In genomic region chr9:77754728-77755402, GRCm38 (mm10) we compare ENCODE assay signal across 8 mouse cellular contexts. TPM values are rescaled to one million over a fixed set of nuclear protein-coding genes. Genes with fewer than 3 reads are reported as not detected.
DNase-seq lines count a peak whose midpoint lies in the region; ATAC-seq and TF ChIP-seq lines count a peak whose summit lies in the region.

No protein-coding gene starts in this region.

- H3K9ac ChIP-seq in forebrain, embryonic 15.5 days (replicated peaks) = peak overlapping the region; percentile 65
- H3K9ac ChIP-seq in hindbrain, embryonic 14.5 days = peak overlapping the region; percentile 86
- H3K9ac ChIP-seq in limb, embryonic 13.5 days = peak overlapping the region; percentile 82
- H3K9ac ChIP-seq in midbrain, embryonic 12.5 days (replicated peaks) = peak overlapping the region; percentile 83
- peak overlapping the region; percentile 74 for H3K9ac ChIP-seq in stomach, embryonic 15.5 days

- H3K4me2 ChIP-seq in forebrain, embryonic 15.5 days (replicated peaks) = peak overlapping the region; percentile 75
- peak overlapping the region; percentile 62 for H3K4me2 ChIP-seq in hindbrain, embryonic 14.5 days (replicated peaks)
- peak overlapping the region; percentile 83 for H3K4me2 ChIP-seq in limb, embryonic 13.5 days (replicated peaks)
- H3K4me2 ChIP-seq in midbrain, embryonic 12.5 days (replicated peaks) = peak overlapping the region; percentile 75
- peak overlapping the region; percentile 80 for H3K4me2 ChIP-seq in stomach, embryonic 15.5 days

- under 1% methylated on average over 54 of the region's 57 CpGs for WGBS in cerebellum, adult 2 months
- WGBS in forebrain, embryonic 15.5 days = under 1% methylated on average over 44 of the region's 57 CpGs
- WGBS in hindbrain, embryonic 14.5 days = 0% methylated on average over 55 of the region's 57 CpGs
- under 1% methylated on average over 57 of the region's 57 CpGs for WGBS in limb, embryonic 13.5 days
- WGBS in midbrain, embryonic 12.5 days = under 1% methylated on average over 55 of the region's 57 CpGs
- under 1% methylated on average over 53 of the region's 57 CpGs for WGBS in stomach, embryonic 15.5 days

- H3K27me3 ChIP-seq in cerebellum, adult 2 months (ENCODE audit: control insufficient read depth, insufficient read depth, low read length) = no peaks in the 10 kb centered on the region
- no peaks in the 10 kb centered on the region for H3K27me3 ChIP-seq in forebrain, embryonic 15.5 days
- H3K27me3 ChIP-seq in hindbrain, embryonic 14.5 days (ENCODE audit: control insufficient read depth, insufficient read depth, low read length) = no peaks in the 10 kb centered on the region
- no peaks in the 10 kb centered on the region for H3K27me3 ChIP-seq in limb, embryonic 13.5 days
- peaks cover 9% of the 10 kb centered on the region for H3K27me3 ChIP-seq in midbrain, embryonic 12.5 days
- H3K27me3 ChIP-seq in stomach, embryonic 15.5 days (replicated peaks) = no peaks in the 10 kb centered on the region

- peak; percentile 64 for ATAC-seq in forebrain, embryonic 15.5 days (replicated peaks)
- ATAC-seq in hindbrain, embryonic 14.5 days (ENCODE audit: low FRiP score) = peak; percentile 81
- peak; percentile 79 for ATAC-seq in limb, embryonic 13.5 days (ENCODE audit: low FRiP score, low read depth)
- peak; percentile 81 for ATAC-seq in midbrain, embryonic 12.5 days (ENCODE audit: low FRiP score, low read depth)
- ATAC-seq in stomach, embryonic 15.5 days (ENCODE audit: insufficient read depth, low FRiP score, low read depth) = peak; percentile 74

- peak; percentile 57 to 63 for DNase-seq in urinary bladder, adult 18-20 months (ENCODE audit: low spot score in 2 of 2)
- no peak for DNase-seq in urinary bladder, postnatal 10 days (ENCODE audit: low spot score)
- peak; percentile 79 to 84 for DNase-seq in cerebellum, adult 2 months
- DNase-seq in hindbrain, embryonic 14.5 days (ENCODE audit: low spot score) = no peak

- no peaks in the 10 kb centered on the region for H3K36me3 ChIP-seq in forebrain, embryonic 15.5 days
- H3K36me3 ChIP-seq in hindbrain, embryonic 14.5 days (replicated peaks; ENCODE audit: control insufficient read depth, insufficient read depth) = no peaks in the 10 kb centered on the region
- H3K36me3 ChIP-seq in limb, embryonic 13.5 days = no peaks in the 10 kb centered on the region
- H3K36me3 ChIP-seq in midbrain, embryonic 12.5 days = no peaks in the 10 kb centered on the region
- no peaks in the 10 kb centered on the region for H3K36me3 ChIP-seq in stomach, embryonic 15.5 days

- peaks cover 5% of the 10 kb centered on the region; the same call in 1 of the 2 replicates for H3K4me1 ChIP-seq in cerebellum, adult 2 months (ENCODE audit: control insufficient read depth, insufficient read depth, low read length)
- peaks cover 29% of the 10 kb centered on the region for H3K4me1 ChIP-seq in forebrain, embryonic 15.5 days
- peaks cover 14% of the 10 kb centered on the region for H3K4me1 ChIP-seq in hindbrain, embryonic 14.5 days (replicated peaks; ENCODE audit: control insufficient read depth, insufficient read depth, low read length)
- peaks cover 34% of the 10 kb centered on the region for H3K4me1 ChIP-seq in limb, embryonic 13.5 days
- peaks cover 19% of the 10 kb centered on the region for H3K4me1 ChIP-seq in midbrain, embryonic 12.5 days
- H3K4me1 ChIP-seq in stomach, embryonic 15.5 days = peaks cover 13% of the 10 kb centered on the region; the same call in 1 of the 2 replicates

- peak overlapping the region; percentile 60 for H3K27ac ChIP-seq in cerebellum, adult 2 months (ENCODE audit: insufficient read depth, low read length)
- H3K27ac ChIP-seq in forebrain, embryonic 15.5 days (replicated peaks) = peak overlapping the region; percentile 86
- peak overlapping the region; percentile 87 for H3K27ac ChIP-seq in hindbrain, embryonic 14.5 days
- H3K27ac ChIP-seq in limb, embryonic 13.5 days = peak overlapping the region; percentile 63; the same call in 1 of the 2 replicates
- peak overlapping the region; percentile 87 for H3K27ac ChIP-seq in midbrain, embryonic 12.5 days (replicated peaks)
- peak overlapping the region; percentile 81 for H3K27ac ChIP-seq in stomach, embryonic 15.5 days

- peak overlapping the region; percentile 68 for H3K4me3 ChIP-seq in cerebellum, adult 2 months (replicated peaks; ENCODE audit: insufficient read depth, low read depth, low read length)
- H3K4me3 ChIP-seq in forebrain, embryonic 15.5 days = peak overlapping the region; percentile 84
- H3K4me3 ChIP-seq in hindbrain, embryonic 14.5 days (replicated peaks; ENCODE audit: low read length) = peak overlapping the region; percentile 91
- H3K4me3 ChIP-seq in limb, embryonic 13.5 days = peak overlapping the region; percentile 80
- peak overlapping the region; percentile 81 for H3K4me3 ChIP-seq in midbrain, embryonic 12.5 days
- peak overlapping the region; percentile 80 for H3K4me3 ChIP-seq in stomach, embryonic 15.5 days (replicated peaks)

- TF ChIP-seq CTCF in cerebellum, adult 2 months (IDR thresholded peaks at IDR 0.05; ENCODE audit: borderline replicate concordance, insufficient read depth, low read depth, low read length) = peak; percentile 20; the same call in 1 of the 2 replicates

- TF ChIP-seq POLR2A in cerebellum, adult 2 months (IDR thresholded peaks at IDR 0.05; ENCODE audit: borderline replicate concordance, insufficient read depth, low read length) = no peak

- H3K9me3 ChIP-seq in forebrain, embryonic 15.5 days = no peaks in the 10 kb centered on the region
- H3K9me3 ChIP-seq in hindbrain, embryonic 14.5 days (ENCODE audit: control insufficient read depth, low read length) = no peaks in the 10 kb centered on the region
- no peaks in the 10 kb centered on the region for H3K9me3 ChIP-seq in limb, embryonic 13.5 days
- H3K9me3 ChIP-seq in midbrain, embryonic 12.5 days = no peaks in the 10 kb centered on the region
- H3K9me3 ChIP-seq in stomach, embryonic 15.5 days = no peaks in the 10 kb centered on the region

RNA-seq across cellular contexts. Expression of gene Gclc, which starts 0.5 kb away (rescaled TPM):
- polyA plus RNA-seq in cerebellum, adult 2 months (2012; rRNA removed) = 40.7 and 42.7 TPM in 2 replicates
- polyA plus RNA-seq in forebrain, embryonic 15.5 days (2015; fragmentation: Nextera tagmentation; extraction: Ambion mirVana) = 17.1 and 18.7 TPM in 2 replicates
- 21.7 and 25.1 TPM in 2 replicates for polyA plus RNA-seq in hindbrain, embryonic 14.5 days (2014; fragmentation: Nextera tagmentation; extraction: Ambion mirVana)
- 11.0 and 11.4 TPM in 2 replicates for polyA plus RNA-seq in limb, embryonic 13.5 days (2015; fragmentation: Nextera tagmentation; extraction: Ambion mirVana)
- polyA plus RNA-seq in midbrain, embryonic 12.5 days (2016; fragmentation: Nextera tagmentation; extraction: Ambion mirVana) = 19.3 and 23.0 TPM in 2 replicates
- polyA plus RNA-seq in stomach, embryonic 15.5 days (2015; fragmentation: Nextera tagmentation; extraction: Ambion mirVana) = 15.8 and 17.3 TPM in 2 replicates

Comparison
In these comparisons a context has a peak if more than half of its experiments do, and no peak if none do; other contexts are left out.
1. DNase-seq: peak in urinary bladder, adult 18-20 months (2 of 2) and cerebellum, adult 2 months (2 of 2); none in urinary bladder, postnatal 10 days (single experiment) and hindbrain, embryonic 14.5 days (single experiment).
2. Peak in every context shown above with its lines, with median percentiles within 50 percentile points of each other: H3K27ac ChIP-seq, H3K4me3 ChIP-seq, ATAC-seq, H3K4me2 ChIP-seq and H3K9ac ChIP-seq.